ENCODE assay signal across 9 mouse cellular contexts in the genomic region with DNA sequence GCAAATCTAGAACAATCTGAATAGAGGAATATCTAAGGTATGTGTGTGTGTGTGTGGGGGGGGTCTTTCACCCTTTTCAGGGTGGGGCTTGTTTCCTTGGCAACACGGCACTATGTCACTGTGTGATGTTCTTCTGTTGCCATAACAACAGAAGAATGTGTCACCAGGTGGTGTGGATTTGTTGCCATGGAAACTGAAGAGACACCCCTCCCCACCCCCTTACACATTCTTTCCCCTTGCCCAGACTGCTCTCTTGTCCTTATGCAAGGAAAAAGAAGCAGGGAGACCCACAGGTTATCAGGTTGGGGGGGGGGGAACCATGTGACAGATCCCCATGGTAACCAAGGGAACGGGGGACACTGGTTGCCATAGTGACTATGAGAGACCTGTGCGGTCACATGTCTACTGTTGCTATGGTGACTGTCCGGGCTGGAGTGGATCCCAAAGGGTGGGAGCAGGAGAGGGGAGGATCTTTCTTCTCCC. TPM values are rescaled to one million over a fixed set of nuclear protein-coding genes. Genes with fewer than 3 reads are reported as not detected.
DNase-seq lines count a peak whose midpoint lies in the region; ATAC-seq and TF ChIP-seq lines count a peak whose summit lies in the region.
"Had no signal": no experiment of that assay in that cellular context is flagged by ENCODE, and none has a peak within 500 bp of the region (broad histone marks: within the 10 kb centered on the region; RNA-seq: fewer than 3 reads in every experiment).

No protein-coding gene starts in this region.

- peaks cover 63% of the 10 kb centered on the region for H3K4me1 ChIP-seq in olfactory bulb, adult 2 months (ENCODE audit: control insufficient read depth, insufficient read depth, low read length)

- peak overlapping the region; percentile 53 for H3K27ac ChIP-seq in olfactory bulb, adult 2 months (ENCODE audit: insufficient read depth, low read depth, low read length)

- no peak for DNase-seq in frontal cortex, postnatal 25 days (ENCODE audit: low spot score in 2 of 2)
- peak; percentile 77 to 86 for DNase-seq in frontal cortex, postnatal 10 days (ENCODE audit: low spot score in 2 of 2)
- peak; percentile 49 to 64 for DNase-seq in left cerebral cortex, adult 18-20 months (ENCODE audit: low spot score in 2 of 2)
- no peak for DNase-seq in spleen, adult 12 weeks (ENCODE audit: low spot score)
- no peak for DNase-seq in heart, adult 9 months (ENCODE audit: low spot score in 2 of 2)
- no peak for DNase-seq in urinary bladder, postnatal 25 days (ENCODE audit: low spot score)

- 8% methylated on average over 4 of the region's 4 CpGs for WGBS in olfactory bulb, adult 2 months

- ATAC-seq in frontal cortex, adult (ENCODE audit: low TSS enrichment), result peak; percentile 29

- TF ChIP-seq POLR2A in olfactory bulb, adult 2 months (IDR thresholded peaks at IDR 0.05; ENCODE audit: insufficient read depth, low read depth, low read length), result no peak

- TF ChIP-seq CTCF in olfactory bulb, adult 2 months (IDR thresholded peaks at IDR 0.05; ENCODE audit: insufficient read depth, low read depth, low read length), result no peak

- H3K4me3 ChIP-seq in olfactory bulb, adult 2 months (ENCODE audit: insufficient read depth, low read depth, low read length), result no peak overlapping the region

RNA-seq across cellular contexts. Expression of a gene that starts 5.4 kb away (rescaled TPM):
- total RNA-seq in left cerebral cortex, adult 18-20 months (2021), result 10 to 100 TPM; 72.0 to 86.1 TPM
- polyA plus RNA-seq in olfactory bulb, adult 2 months (2012; ENCODE audit: insufficient read depth, insufficient read length, low replicate concordance, missing spikeins), result 54.5 TPM in 1 of 2 replicates, not detected in the other

RNA-seq across cellular contexts. Expression of a gene that starts 17.4 kb away (rescaled TPM):
- not detected for total RNA-seq in left cerebral cortex, adult 18-20 months (2021)
- polyA plus RNA-seq in olfactory bulb, adult 2 months (2012; ENCODE audit: insufficient read depth, insufficient read length, low replicate concordance, missing spikeins), result not detected in 2 replicates
- polyA plus RNA-seq: C2C12 had no signal

RNA-seq across cellular contexts. Expression of a gene that starts 31.2 kb away (rescaled TPM):
- 1 to 10 TPM in 1 of 2 experiments, under 1 TPM in 1; 0.84 to 2.0 TPM for total RNA-seq in left cerebral cortex, adult 18-20 months (2021)
- not detected in 2 replicates for polyA plus RNA-seq in olfactory bulb, adult 2 months (2012; ENCODE audit: insufficient read depth, insufficient read length, low replicate concordance, missing spikeins)

RNA-seq across cellular contexts. Expression of a gene that starts 52.9 kb away (rescaled TPM):
- total RNA-seq in left cerebral cortex, adult 18-20 months (2021), result 1 to 10 TPM; 5.7 to 7.8 TPM
- polyA plus RNA-seq in olfactory bulb, adult 2 months (2012; ENCODE audit: insufficient read depth, insufficient read length, low replicate concordance, missing spikeins), result not detected in 2 replicates
- polyA plus RNA-seq: C2C12 had no signal

Comparison
In these comparisons a context has a peak if more than half of its experiments do, and no peak if none do; other contexts are left out.
1. DNase-seq: peak in frontal cortex, postnatal 10 days (2 of 2) and left cerebral cortex, adult 18-20 months (2 of 2); none in frontal cortex, postnatal 25 days (0 of 2), spleen, adult 12 weeks (single experiment), heart, adult 9 months (0 of 2) and urinary bladder, postnatal 25 days (single experiment).